Mouse (Mus musculus): ENCODE measurements around the gene Gm42957.
"Not testable (repeated sequence)": the region's sequence is repeated elsewhere in the genome, so short reads cannot be mapped to it uniquely, and the experiment has no call there.

Gm42957 gene

DNA sequence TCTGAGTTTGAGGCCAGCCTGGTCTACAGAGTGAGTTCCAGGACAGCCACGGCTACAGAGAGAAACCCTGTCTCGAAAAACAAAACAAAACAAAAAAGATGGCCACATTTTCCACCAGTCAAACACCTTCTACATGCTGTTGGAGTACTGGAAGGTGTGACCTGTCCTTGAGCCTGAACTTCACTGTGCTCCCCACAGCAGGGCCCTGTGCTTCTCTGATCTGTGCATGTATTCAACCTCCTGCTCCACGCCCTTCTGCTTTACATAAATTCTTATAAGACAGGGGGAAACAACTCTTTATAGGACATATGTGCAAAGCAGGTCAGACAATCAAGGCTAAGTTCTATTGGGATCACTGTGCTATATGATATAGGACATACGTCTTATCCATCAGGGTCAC is 12.1 kb upstream of the Gm42957 start:
- DNase-seq (ENCODE audit: low read depth) = no peak

DNA sequence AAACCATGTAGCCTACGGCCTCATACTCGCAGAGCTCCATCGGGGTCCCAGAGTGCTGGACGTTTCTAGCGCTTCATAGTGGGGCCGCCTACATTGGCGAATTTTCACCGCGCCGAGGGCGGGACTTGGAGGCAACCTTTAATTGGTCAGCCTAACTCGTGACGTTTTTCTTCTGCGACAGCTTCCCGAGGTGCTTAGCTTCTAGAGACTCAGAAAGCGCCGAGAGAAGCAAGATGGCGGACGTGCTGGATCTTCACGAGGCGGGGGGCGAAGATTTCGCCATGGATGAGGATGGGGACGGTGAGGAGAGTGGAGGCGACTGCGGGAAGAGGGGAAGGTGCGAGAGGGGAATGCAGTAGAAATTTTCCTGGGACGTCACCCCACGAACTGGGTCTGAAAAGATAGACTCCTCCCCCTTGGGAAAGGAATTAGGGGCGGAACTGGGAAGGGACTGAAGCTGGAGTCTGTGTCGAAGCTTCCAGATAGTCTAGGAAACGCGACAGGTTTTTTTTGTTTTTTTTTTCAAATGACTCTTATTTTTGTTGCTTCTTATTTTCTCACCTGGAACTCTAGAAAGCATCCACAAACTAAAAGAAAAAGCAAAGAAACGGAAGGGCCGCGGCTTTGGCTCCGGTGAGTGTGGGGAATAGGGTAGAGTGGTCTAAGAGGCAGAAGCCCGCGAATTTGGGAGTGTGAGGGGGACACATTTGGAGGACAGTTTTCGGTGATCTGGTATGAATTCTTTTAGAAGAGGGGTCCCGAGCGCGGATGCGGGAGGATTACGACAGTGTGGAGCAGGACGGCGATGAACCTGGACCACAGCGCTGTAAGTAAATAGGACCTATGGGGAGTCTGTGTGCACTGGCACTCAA is 5.3 kb upstream of the Gm42957 start, which contains the start of gene Rbm8a:
Rbm8a (plus strand) TSS at position 205 of the 872 bp plus-strand sequence.
- DNase-seq (ENCODE audit: low read depth) = peak; percentile 99

DNA sequence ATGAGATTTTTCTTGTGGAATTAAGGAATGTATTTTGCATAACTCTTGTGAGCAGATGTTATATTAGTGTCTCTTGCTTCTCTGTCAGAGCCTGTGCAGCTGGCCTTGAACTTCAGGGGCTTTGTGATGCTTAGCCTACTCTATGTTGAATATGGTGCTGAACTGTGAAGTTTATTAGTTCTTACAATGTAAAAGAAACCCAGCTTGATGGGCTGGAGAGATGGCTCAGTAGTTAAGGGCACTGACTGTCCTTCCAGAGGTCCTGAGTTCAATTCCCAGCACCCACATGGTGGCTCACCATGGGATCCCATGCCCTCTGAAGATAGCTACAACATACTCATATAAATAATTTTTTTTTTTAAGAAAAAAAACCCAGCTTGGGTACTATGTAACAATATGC is 3.2 kb upstream of the Gm42957 start:
- no peak for DNase-seq (ENCODE audit: low read depth)

DNA sequence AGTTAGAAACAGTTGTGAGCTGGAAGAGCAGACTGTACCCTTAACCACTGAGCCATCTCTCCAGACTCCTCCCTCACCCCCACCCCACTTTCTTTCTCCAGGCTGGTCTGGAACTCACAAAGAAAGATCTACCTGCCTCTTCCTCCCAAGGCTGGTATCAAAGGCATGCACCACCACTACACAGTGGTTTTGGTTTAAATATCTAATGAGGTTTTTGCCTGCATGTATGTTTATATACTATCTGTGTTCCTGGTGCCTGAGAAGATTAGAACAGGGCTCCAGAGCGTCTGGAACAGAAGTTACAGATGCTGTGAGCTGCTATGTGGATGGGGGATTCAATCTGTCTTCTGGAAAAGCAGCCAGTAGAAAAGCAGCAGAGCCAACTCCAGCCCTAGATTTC is 1.3 kb upstream of the Gm42957 start:
- DNase-seq (ENCODE audit: low read depth) = peak; percentile 13

DNA sequence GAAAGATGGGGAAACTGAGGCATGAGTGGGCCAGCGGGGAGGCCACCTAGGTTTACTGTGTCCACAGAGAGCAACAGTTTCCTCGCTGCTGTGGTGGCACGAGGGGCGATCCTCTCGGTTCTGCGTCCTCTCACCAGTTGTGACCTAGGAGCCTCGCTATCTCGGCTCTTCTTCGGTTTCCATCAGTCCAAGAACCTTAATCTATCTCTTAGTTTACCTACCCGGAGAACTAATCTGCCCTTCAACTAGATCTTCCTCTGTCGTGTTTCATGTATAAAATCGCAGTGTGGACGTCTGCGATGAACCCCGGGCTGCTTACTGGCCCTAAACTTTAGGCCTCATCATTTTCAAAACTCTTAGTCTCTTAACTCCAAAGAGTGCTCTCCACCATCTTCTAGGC is 632 bp downstream of the Gm42957 start:
- DNase-seq (ENCODE audit: low read depth) = peak; percentile 16

DNA sequence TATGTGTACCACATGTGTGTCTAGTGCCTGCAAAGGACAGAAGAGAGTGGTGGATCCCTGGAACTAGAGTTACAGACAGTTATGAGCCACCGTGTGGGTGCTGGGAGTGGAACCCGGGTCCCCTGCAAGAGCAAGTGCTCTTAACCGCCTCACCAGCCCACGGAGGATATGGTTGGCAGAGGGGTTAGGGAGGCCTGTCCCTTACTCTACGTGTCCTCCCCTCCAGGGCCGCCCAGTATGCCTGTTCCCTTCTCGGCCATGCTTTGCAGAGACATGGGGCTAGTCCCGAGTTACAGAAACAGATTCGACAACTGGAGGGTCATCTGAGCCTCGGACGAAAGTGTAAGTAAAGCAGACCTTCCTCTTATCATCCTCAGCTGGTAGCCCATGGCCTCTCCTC is 1.2 kb downstream of the Gm42957 start:
- DNase-seq (ENCODE audit: low read depth) = no peak

DNA sequence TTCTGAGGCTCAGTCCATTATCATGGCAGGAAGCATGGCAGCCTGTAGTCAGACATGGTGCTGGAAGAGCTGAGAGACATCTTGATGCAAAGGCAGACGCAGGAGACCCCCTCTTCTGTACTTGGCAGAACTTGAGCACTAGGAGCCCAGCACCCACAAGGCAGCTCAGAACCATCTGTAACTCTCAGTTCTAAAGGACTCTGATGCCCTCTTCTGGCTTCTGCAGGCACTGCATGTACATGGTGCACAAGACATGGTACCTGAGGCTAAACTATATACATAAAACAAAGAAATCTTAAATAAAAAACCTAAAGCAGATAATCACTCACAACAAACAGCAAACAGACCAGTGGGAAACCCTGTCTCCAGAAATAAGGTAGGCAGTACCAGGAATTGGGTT is 3.9 kb downstream of the Gm42957 start:
- DNase-seq (ENCODE audit: low read depth) = peak; percentile 61

DNA sequence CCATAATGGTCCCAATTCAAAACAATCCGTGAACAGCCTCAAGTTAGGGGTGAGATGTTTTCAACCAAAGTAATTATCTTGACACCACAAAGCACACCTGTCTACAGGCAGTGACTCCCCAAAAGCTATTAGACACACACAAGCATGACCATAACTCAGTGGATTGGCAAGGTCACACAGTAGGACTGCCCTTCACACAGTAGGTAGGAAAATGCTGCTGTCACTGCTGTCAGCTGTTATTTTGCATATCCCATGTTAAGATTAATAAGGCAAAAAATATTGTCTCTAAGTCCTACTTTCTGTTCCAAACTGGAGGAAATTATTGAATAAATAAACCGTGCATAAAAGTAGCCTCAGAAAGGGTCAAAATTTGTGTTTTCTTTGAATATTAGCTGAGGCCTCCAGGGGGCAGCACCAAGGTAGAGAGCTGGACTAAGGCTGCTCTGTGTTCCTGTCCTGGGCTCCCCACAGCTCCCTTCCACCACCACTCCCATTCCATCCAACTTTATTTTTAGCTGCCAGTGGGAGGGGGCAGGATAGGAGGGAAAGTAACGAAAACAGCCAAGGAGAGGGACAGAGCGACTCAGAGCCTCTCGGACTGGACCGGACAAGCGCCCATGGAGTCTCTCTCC is 9.9 kb downstream of the Gm42957 start, which contains the start of gene Itga10:
Itga10 (plus strand) TSS at position 567 of the 632 bp plus-strand sequence.
- DNase-seq (ENCODE audit: low read depth) = peak; percentile 28

DNA sequence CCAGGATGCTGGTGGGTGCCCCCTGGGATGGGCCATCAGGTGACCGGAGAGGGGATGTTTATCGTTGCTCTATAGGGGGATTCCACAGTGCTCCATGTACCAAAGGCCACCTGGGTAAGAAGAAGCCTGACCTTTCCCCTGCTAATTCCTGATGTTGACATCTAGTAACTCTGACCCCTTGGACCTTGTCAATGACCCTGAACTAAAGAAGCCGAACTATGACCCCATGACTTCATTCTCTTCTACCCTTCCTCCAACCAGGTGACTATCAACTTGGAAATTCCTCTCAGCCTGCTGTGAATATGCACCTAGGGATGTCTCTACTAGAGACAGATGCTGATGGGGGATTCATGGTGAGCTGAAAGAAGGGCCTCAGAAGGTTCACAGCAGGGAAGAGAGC is 12.1 kb downstream of the Gm42957 start:
- no peak for DNase-seq (ENCODE audit: low read depth)

DNA sequence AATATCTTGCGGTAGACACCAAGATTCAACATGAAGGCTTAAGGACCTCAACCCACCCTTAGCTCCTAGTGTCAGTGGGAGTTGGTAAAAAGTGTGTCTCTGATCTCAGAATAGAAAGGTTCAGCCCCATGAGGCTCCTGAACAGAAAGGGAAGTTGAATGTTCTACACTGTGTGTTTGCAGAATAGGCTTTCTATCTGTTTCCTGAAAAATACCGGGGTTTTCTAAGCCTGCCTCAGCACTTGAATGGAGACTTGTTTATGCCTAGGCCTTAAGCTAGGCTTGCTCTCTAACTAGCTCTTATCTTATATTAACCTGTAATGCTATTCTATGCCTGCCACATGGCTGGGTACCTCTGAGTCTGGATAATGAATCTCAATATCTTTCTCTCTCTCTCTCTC is 25.6 kb downstream of the Gm42957 start:
- no peak for DNase-seq (ENCODE audit: low read depth)

DNA sequence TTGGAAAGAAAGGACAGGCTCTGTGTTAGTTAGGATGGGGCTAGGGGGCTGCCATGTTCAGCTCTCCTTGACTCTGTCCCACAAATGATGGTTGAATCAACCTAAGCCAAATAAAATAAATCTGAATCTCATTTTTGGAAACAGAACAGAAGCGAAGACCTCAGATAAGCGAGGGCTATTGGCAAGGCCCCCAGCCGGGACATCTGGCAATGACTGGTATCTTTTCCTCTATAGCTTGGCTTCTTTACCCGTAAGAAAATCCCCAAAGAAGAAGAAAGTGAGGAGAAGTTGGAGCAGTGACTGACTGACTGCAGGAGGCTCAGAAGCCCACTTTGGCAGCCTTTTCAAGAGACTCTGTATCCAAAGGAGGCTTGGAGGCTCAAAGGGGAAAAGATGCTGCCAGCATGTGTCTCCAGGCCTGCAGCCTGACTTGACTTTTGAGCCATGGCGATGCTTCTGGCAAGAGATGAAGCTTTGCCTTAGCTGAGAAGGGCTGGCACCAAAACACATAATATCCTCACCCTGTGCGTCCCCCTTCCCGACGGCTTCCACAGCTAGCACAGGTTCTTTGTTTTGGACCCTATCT is 27.6 kb downstream of the Gm42957 start:
- no peak for DNase-seq (ENCODE audit: low read depth)

DNA sequence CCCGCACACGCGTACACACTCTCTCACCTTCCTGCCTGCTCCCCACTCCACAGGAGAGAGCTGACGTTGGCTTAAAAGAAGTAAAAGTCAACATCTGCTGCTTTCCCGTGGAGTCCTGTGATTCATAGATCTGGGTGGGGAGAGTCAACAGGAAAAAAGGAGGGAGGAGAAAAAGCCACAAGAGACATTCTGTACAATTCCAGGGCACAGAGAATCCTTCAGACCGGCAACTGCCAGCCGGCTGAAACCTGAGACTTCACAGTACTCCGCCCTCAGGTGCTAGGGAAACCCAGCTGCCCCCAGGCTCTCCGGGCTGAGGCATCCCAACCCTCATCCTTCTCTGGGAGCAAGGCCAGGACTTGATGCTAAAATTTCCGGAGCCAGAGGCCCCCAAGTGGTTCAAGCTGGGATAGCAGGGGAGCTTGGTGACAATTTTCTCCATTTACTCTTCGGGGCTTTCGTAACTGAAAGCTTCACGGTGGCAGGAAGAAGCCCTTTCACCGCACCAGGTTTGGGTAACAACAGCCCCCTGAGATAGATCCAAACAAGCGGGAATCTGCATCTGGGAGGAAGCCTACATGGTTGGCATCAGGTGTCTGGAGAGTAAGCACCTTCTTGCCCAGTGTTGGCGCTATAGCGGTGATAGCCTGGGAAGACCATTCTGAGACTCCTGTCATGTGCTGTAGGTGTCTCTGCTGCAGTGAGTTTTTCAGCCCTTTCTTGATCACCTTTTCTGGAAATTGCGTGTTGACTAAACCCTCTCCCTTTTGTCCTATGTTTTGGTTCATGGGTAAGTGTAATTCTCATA is 28.4 kb downstream of the Gm42957 start:
- peak; percentile 64 for DNase-seq (ENCODE audit: low read depth)

DNA sequence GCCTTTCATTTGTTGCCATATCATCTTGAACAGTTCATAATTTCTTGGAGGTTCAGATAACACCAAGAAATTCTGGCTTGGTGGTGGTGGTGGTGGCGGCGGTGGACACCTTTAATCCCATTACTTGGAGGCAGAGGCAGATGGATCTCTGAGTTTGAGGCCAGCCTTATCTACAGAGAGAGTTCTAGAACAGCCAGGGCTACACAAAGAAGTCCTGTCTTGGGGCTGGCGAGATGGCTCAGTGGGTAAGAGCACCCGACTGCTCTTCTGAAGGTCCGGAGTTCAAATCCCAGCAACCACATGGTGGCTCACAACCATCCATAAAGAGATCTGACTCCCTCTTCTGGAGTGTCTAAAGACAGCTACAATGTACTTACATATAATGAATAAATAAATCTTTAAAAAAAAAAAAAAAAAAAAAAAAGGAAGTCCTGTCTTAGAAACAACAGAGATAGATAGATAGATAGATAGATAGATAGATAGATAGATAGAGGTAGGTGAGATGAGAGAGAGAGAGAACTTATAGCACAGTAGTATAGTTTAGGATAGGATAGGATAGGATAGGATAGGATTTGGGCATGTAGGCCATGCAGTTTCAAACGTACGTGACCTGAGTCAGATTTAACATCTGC is 30.6 kb downstream of the Gm42957 start:
- not testable (repeated sequence) for DNase-seq (ENCODE audit: low read depth)

DNA sequence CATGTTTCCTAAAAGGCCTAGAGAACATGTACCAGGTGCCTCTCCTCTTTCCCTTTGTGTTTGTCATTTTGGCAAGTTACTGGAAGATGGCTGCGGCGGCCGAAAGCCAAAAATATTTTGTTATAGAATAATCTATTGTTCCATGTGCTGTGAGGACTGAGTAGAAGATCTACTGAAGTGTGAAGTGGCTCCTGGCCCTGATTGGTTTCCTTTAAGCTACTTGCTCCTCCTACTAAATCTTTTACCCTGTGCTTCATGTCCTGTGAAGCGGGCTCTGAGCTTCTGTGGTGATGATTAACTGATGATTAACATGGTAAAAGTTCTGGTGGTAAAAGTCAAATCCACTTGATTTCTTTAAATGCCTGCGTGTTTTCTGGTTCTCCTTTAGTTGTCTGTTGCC is 31.6 kb downstream of the Gm42957 start:
- DNase-seq (ENCODE audit: low read depth) = no peak

DNA sequence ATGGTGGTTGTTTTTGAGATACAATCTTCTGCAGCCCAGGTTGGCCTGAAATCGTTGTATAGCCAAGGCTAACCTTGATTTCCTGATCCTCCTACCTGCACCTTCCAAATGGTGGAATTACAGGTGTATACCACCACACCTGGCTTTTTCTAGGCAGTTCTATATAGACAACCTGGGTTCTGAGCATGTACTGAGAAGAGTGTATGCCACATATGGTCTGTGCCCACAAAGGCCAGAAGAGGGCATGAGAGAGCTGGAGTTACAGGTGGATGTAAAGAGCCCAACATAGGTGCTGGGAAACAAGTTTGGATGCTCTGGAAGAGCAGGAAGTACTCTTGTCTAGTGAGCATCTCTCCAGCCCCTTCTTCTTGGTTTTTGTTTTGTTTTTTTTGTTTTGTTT is 32.0 kb downstream of the Gm42957 start:
- no peak for DNase-seq (ENCODE audit: low read depth)

DNA sequence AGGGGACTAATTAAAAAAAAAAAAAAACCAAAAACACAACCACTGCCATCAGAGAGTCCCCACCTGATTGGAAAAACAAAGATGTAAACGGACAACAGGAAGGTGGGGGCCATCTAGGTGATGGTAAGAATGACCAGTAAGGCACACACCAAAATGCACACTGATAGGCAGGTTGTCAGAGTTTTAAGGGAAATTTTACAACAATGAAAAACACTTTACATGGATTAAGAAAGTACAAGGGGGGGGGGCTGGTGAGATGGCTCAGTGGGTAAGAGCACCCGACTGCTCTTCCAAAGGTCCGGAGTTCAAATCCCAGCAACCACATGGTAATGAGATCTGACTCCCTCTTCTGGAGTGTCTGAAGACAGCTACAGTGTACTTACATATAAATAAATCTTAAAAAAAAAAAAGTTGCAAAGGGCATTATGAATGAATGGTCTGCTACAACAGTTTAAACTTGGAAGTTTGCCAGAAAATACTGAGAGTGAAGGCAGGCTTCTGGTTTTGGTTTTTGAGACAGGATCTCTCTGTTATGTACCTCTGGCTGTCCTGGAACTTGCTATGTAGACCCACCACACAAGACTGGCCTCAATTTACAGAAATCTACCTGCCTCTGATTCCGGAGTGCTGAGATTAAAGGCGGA is 33.3 kb downstream of the Gm42957 start:
- no peak for DNase-seq (ENCODE audit: low read depth)

DNA sequence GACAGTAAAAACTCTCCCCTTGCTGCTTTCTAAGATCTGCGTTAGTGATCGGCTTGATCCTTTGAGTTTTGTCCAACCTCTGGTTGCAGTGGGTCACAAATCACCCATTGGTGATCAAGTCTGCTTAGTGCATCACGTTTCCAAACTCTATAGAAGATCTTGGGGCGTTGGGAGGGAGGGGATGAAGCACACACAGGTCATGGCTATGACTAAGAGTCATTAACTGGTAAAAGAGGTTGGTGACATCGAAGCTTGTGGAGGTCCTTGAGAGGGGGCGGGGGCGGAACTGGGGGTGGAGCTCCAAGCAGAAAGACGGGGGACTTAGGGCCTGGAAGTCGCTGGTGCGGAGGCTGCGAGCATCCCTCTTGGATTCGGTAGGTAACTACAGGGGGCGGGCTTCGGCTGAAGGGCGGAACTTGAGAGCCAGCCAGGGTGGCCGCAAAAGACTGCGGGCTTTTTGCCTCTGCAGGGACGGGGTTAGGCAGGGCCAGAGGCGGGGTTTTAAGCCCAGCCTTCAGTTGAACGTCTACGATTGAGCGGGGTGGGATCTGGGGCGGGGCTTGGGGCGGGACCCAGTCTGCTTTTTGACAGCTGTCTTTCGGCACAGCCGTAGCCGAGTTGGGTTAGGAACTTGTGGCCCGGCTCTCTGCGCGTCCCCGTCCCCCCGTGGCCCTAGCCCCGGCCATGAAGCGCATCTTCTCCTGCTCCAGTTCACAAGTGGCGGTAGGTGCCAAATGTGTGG is 34.6 kb downstream of the Gm42957 start, which contains the start of gene Ankrd35:
Ankrd35 (plus strand) TSS at position 405 of the 742 bp plus-strand sequence.
- DNase-seq (ENCODE audit: low read depth) = peak; percentile 77

DNA sequence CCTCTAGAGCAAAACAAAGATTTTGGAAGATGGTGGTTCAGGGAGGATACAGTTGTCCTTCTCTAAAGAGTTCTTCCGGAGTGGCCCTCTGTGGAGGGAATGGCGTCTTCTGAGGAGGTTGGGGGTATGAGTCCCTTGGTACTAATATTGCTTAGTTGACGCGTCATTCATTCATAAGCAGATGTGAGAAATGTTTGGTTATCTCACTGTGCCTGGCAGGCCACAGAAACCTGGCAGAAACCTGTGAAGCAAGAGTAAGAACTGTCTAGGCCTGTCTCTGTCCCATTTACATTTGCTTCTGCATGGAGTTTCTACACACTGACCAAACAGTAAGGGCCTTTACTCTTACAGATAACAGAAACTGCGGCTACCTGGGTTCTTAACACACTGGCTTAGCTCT is 36.2 kb downstream of the Gm42957 start:
- DNase-seq (ENCODE audit: low read depth) = no peak

DNA sequence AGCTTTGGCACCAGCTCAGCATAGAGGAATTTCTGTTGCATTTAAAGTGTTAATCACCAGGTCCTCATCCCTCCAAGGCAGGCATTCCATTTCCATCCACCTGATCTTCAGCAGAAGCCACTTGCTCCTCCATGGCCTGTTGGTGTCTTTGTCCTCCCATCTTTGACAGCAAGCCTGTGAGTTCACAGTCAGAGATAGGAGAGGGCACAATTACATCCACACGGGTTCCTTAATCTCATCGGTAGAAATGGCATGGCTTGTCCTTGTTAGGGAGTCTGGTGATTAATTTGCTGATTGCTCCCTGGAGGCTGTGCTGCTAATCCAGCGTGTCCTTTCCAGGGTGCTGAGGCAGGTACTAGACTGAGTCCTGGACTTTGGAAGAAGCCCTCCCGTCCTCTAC is 38.2 kb downstream of the Gm42957 start:
- no peak for DNase-seq (ENCODE audit: low read depth)

DNA sequence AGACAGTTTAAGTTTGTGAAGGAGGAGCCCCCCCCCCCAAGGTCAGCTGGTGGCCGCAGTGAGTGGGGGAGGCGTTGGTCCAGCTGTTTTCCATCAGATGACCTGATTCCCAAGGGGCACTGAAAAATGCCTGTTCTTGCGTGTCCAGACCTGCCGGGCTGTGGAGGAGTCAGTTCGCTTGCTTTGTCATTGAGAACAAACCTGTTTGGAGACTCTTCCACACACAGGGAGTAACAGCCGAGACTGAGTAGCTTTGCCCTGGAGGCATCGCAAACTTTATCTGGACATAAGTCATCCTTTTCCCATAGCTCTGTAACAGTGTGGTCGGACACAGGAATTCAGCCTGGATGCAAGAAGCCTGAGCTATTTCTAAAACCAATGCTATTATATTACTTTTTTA is 39.2 kb downstream of the Gm42957 start:
- DNase-seq (ENCODE audit: low read depth) = no peak

Measured in c-Kit-positive CD71-positive TER-119-negative erythroid progenitor cells, embryonic 14.5 days (primary cell).